Mouse (Mus musculus): Measurements from ENCODE around the gene Sema3f.

The Sema3f gene

GRCm38 (mm10) chr9:107709697-107710483 lies at the start of gene Sema3f:
Gene Sema3f, minus strand, starts transcription at chr9:107710475.
- DNase-seq (ENCODE audit: low spot score), result peak; percentile 82

DNA sequence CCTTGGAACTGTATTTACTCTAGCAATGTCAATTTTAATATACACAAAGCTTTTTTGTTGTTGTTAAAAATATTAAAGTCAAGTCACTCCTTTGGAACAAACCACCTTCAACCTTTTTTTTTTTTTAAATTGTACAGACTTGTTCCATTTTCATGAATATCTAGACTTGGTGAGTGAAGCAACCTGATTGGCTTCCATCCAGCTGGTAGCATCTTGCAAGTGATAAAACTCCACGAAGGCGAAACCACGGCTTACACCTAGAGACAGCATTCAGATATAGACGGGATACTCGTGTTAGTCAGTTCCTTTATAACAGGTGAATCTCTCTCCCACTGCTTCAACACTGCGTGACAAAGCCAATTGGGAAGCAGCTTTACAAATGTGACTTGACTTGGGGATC lies 49.3 kb upstream of the Sema3f start:
- DNase-seq (ENCODE audit: low spot score), result no peak

DNA sequence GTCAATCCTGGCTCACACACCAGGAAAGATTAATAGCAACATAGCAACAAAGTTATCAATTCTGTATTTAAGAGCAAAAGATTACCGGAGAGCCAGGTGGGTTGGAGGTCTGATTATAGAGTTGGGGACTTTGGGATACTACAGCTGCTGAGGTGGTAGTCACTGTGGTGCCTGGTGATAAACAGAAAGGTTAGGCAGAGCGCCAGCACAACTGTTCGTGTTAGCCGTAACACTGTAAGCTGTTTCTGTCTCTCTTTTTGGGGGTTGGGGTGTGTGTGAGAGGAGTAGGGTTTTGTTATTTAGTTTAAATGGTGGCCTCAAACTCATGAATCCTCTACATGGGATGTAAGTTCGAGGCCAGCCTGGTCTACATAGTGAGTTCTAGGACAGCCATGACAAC lies 40.1 kb upstream of the Sema3f start:
- DNase-seq (ENCODE audit: low spot score), result no peak

GRCm38 (mm10) chr9:107748063-107748462 lies 37.8 kb upstream of the Sema3f start:
- DNase-seq (ENCODE audit: low spot score), result no peak

DNA sequence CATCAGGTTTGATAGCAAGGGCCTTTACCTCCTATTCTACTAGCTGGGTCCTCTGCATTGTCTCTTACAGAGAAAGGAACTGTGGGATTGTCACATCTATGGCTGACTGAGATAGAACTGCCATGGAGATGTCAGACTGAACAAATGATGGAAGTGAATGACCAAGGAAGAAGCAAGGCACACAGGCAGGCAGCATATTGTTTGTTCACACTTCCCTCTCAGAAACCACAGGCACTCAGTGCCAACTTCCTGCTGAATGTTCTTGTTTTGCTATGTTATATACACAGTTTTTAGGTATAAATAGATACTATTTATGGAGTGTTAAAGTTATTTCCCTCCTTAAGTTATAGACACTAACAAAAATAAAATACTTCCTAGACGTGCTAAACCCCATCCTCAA lies 37.0 kb upstream of the Sema3f start:
- DNase-seq (ENCODE audit: low spot score), result no peak

DNA sequence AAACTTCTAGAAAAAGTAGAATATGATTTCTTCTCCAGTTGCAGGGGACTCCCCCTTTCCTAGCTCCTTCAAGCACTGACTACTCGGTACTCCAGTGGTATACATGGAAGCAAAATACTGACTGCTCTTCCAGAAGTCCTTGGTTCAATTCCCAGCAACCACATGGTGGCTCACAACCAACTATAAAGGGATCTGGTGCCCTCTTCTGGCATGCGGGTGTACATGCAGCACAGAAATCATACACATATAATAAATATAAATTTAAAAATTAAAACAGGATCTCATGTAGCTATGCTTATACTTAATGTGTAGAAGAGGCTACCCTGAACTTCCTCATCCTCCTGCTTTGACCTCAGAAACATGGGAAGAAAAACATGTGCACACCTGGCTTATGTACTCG lies 36.4 kb upstream of the Sema3f start:
- no peak for DNase-seq (ENCODE audit: low spot score)

GRCm38 (mm10) chr9:107744061-107744460 lies 33.8 kb upstream of the Sema3f start:
- no peak for DNase-seq (ENCODE audit: low spot score)

DNA sequence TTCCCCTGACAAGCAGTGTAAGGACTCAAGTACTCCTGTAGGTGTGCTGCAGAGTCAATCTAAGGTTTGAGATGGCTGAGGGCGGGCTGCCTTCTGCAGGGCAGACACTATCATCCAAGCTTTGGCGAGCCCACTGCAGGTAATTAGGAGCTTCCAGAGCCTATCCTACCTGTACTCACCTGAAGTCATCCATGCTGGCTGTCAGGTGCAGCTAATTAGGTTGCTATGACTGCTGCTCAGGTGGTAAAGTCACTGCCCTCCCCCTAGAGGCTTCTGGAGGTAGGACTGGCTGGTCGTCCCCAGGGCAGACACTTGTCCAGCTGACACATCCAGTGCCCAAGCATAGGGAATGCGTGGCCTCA lies 28.5 kb upstream of the Sema3f start:
- DNase-seq (ENCODE audit: low spot score), result no peak

GRCm38 (mm10) chr9:107738020-107738840 lies 28.0 kb upstream of the Sema3f start:
- peak; percentile 86 for DNase-seq (ENCODE audit: low spot score)

GRCm38 (mm10) chr9:107736185-107736485 lies 25.9 kb upstream of the Sema3f start:
- DNase-seq (ENCODE audit: low spot score), result no peak

DNA sequence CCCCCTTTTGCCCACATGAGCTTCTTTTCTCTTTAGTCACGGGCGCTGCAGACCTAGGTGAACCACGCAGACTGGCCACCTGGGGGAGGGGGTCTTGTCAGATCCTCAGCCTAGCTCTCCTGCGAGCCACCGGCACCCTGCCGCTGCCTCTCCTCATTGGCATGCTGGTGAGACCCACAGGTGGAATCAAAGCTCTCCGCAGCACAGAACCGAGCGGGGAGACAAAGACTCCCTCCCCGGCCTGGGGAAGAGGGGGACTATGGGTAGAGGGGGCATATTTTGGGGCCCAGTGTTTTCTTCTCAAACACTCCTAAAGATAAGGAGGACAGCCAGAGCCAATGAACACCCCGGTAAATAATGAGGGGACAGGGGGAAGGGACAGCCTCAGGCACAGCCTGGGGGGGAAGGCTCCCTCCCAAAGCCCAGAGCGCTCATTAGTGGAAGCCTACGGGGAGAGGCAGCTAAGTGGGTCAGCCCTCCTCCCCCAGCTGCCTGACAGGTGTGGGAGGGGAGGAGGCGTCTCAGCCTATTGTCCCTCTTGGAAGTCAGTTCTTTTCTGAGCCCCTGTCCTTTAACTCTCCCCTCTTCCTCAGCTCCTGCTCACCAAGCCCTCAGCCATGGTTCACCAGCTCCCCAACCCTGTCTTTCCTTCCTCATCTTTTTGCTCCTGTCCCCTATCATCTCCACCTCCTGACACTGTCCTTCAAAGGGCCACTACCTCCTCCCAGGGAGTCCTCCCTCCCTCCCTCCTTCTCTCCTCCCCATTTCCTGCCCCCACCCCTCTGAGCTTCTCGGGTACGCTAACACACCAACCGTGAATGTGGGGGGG lies 25.3 kb upstream of the Sema3f start:
- DNase-seq (ENCODE audit: low spot score), result no peak

DNA sequence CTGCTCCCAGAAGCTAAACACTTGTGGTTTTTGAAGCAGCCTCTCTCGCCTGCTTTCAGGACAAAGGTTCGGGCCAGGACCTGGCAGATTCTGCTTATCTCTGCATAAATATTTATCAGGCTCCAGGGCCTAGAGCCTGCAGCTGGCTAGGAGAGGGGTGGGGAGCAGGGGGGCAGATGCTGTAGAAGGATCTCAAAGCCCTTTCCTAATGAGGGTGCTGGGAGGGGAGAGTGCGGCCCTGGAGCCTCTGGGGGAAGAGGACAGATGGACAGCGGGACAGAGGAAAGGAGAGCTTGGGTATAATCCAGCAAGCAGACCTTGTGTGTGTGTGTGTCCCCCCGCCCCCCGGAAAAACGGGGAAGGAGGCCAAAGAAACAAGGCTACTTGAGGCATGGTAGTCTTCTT lies 24.3 kb upstream of the Sema3f start:
- DNase-seq (ENCODE audit: low spot score), result no peak

DNA sequence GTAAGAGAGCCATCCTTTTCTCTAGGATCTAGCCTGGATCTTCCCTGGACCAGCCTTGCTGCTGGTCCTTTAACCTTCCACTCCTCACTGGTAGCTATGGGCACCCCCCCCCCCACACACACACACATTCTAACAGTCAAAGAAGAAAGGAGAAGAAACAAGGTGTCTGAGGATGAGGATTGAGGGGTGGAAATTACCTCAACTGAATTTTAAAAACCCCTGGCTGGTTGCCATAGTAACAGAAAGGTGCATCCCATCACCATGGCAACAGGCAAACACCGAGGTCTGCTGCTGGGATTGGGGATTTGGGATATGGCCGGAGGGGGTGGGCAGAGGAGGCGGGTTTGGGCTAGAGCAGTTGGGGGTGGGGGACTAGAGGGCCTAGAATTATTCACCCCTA lies 19.4 kb upstream of the Sema3f start:
- DNase-seq (ENCODE audit: low spot score), result no peak

- DNase-seq (ENCODE audit: low spot score), result no peak
Measured at GRCm38 (mm10) chr9:107728919-107729670, 18.8 kb upstream of the Sema3f start.

- no peak for DNase-seq (ENCODE audit: low spot score)
Measured at GRCm38 (mm10) chr9:107727041-107727440, 16.8 kb upstream of the Sema3f start.

DNA sequence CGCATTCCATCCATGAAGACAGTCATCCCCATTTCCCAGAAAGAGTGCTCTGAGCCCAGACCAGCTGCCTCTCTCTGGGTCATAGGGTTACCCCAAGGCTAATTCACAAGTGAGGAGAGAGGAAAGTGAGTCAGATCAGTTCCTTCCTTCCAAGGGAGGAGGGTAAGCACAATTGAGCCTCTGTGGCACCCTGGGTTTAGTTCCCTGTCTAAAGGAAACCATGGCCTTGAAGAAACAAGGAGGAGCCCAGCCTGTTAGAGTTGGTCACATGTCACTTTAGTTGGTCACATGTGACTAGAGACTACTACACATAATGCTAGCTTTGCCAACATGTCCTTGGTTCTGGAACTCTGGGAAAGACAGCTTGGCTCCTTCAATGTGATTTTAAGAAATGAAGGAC lies 14.5 kb upstream of the Sema3f start:
- DNase-seq (ENCODE audit: low spot score), result no peak

- no peak for DNase-seq (ENCODE audit: low spot score)
Measured at GRCm38 (mm10) chr9:107723794-107724531, 13.7 kb upstream of the Sema3f start.

DNA sequence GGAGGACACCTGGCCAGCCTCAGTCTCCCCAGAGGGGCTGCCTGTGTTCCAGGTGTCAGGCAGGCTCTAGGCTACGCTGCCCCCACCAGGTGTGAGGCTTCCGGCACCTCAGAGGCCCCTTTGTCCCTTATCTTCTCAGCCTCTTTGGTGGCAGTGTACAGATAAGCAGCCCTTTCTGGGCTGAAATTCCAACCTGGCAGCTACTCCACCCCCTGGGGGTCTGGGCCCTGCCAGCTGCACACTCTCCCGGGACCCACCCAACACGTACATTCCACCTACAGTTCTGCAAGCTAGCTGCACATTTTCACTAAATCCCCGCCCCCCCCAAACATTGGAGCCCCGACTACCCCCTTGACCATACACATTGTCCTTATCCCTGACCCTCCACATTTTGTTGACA lies 13.0 kb upstream of the Sema3f start:
- no peak for DNase-seq (ENCODE audit: low spot score)

GRCm38 (mm10) chr9:107718781-107719540 lies 8.7 kb upstream of the Sema3f start:
- no peak for DNase-seq (ENCODE audit: low spot score)

GRCm38 (mm10) chr9:107716951-107717350 lies 6.7 kb upstream of the Sema3f start:
- DNase-seq (ENCODE audit: low spot score), result no peak

GRCm38 (mm10) chr9:107715632-107716031 lies 5.4 kb upstream of the Sema3f start:
- no peak for DNase-seq (ENCODE audit: low spot score)

Measured in ovary, postnatal 36 days (tissue).